Comparison of ENCODE assay signal across 30 mouse cellular contexts in the genomic region with DNA sequence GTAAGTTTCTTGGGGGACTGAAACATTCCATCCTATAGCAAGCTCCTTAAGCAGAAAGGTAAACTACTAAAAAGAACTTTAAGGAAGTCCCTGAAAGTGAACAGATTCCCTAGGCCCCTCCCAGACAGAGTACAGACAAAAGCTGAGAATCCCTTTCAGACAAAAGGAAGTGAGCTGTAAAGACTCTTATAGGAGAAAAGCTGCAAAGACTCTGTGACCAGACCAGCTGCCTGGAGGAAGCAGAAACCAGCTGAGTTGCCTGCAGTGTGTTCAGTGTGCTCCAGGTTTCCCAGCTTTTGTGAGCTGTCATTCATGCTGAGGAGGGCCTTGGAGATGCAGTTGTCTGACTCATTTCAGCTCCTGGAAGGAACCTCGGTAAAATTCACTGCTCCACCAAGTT. TPM values are rescaled to one million over a fixed set of nuclear protein-coding genes. Genes with fewer than 3 reads are reported as not detected.
A peak's percentile ranks its signal among the peaks of the same experiment; 100 is the strongest.
DNase-seq lines count a peak whose midpoint lies in the region; ATAC-seq and TF ChIP-seq lines count a peak whose summit lies in the region.
"Had no signal": no experiment of that assay in that cellular context is flagged by ENCODE, and none has a peak within 500 bp of the region (broad histone marks: within the 10 kb centered on the region; RNA-seq: fewer than 3 reads in every experiment).

No protein-coding gene starts in this region.

- no peak overlapping the region for H3K9ac ChIP-seq in kidney, postnatal 0 days (ENCODE audit: low read depth, low read length)
- H3K9ac ChIP-seq in intestine, embryonic 16.5 days (ENCODE audit: low read depth, low read length), result no peak overlapping the region
- H3K9ac ChIP-seq: embryonic facial prominence, embryonic 12.5 days; heart, embryonic 15.5 days; hindbrain, embryonic 14.5 days; limb, embryonic 15.5 days; liver, embryonic 14.5 days; neural tube, embryonic 13.5 days had no signal

- DNase-seq in kidney, postnatal 0 days (ENCODE audit: low spot score), result no peak
- no peak for DNase-seq in kidney, adult 11 months
- DNase-seq in 416B (ENCODE audit: low read depth) (peak; percentile 31), ES-CJ7 (ENCODE audit: low read depth, low spot score) (peak; percentile 23), ZHBTc4 (ENCODE audit: low read depth, low spot score) (peak; percentile 70)
- no peak for DNase-seq in urinary bladder, adult 18-20 months (ENCODE audit: low spot score in 2 of 2)
- no peak for DNase-seq in heart, adult 18-20 months
- DNase-seq: adrenal gland, postnatal 36 days; cerebellum, adult 9-10 months; gastrocnemius, postnatal 10 days; heart, adult 2 months; heart, postnatal 36 days; kidney, adult 8-10 months; left cerebral cortex, postnatal 4 days; lung, postnatal 14 days; right cerebral cortex, postnatal 4 days; thymus, postnatal 14 days had no signal

- no peak overlapping the region for H3K4me2 ChIP-seq in kidney, postnatal 0 days (ENCODE audit: low read length)
- no peak overlapping the region for H3K4me2 ChIP-seq in intestine, embryonic 16.5 days (ENCODE audit: low read depth, low read length)
- H3K4me2 ChIP-seq: embryonic facial prominence, embryonic 12.5 days; heart, embryonic 15.5 days; hindbrain, embryonic 14.5 days; limb, embryonic 15.5 days; neural tube, embryonic 13.5 days had no signal

- peak overlapping the region; percentile 37; the same call in 1 of the 2 replicates for H3K27ac ChIP-seq in kidney, postnatal 0 days
- no peak overlapping the region for H3K27ac ChIP-seq in intestine, embryonic 16.5 days (ENCODE audit: low read length)
- H3K27ac ChIP-seq: embryonic facial prominence, embryonic 12.5 days; heart, adult 2 months; heart, embryonic 15.5 days; hindbrain, embryonic 14.5 days; limb, embryonic 15.5 days; liver, embryonic 14.5 days; neural tube, embryonic 13.5 days had no signal

- no peak overlapping the region for H3K4me3 ChIP-seq in kidney, postnatal 0 days (replicated peaks; ENCODE audit: low read depth, low read length)
- H3K4me3 ChIP-seq in intestine, embryonic 16.5 days (ENCODE audit: low read length), result no peak overlapping the region
- H3K4me3 ChIP-seq: embryonic facial prominence, embryonic 12.5 days; erythroblast, embryonic 14.5 days; heart, adult 2 months; heart, embryonic 15.5 days; limb, embryonic 15.5 days; myocyte; neural tube, embryonic 13.5 days had no signal

- no peaks in the 10 kb centered on the region for H3K9me3 ChIP-seq in kidney, postnatal 0 days (replicated peaks; ENCODE audit: low read length)
- no peaks in the 10 kb centered on the region for H3K9me3 ChIP-seq in intestine, embryonic 16.5 days (ENCODE audit: control insufficient read depth, low read length)
- H3K9me3 ChIP-seq: embryonic facial prominence, embryonic 12.5 days; heart, embryonic 15.5 days; limb, embryonic 15.5 days; neural tube, embryonic 13.5 days had no signal

- TF ChIP-seq CTCF in kidney, postnatal 0 days (IDR thresholded peaks at IDR 0.05; ENCODE audit: low read depth), result no peak

- no peaks in the 10 kb centered on the region for H3K27me3 ChIP-seq in kidney, postnatal 0 days (ENCODE audit: insufficient read depth, low read length)
- H3K27me3 ChIP-seq in intestine, embryonic 16.5 days (replicated peaks; ENCODE audit: control insufficient read depth, insufficient read depth, low read length), result no peaks in the 10 kb centered on the region
- H3K27me3 ChIP-seq: embryonic facial prominence, embryonic 12.5 days; heart, embryonic 15.5 days; limb, embryonic 15.5 days; neural tube, embryonic 13.5 days had no signal

- no peak for ATAC-seq in kidney, postnatal 0 days (replicated peaks; ENCODE audit: low FRiP score, low read depth)
- ATAC-seq in intestine, embryonic 16.5 days, result no peak
- ATAC-seq: CD4-positive, CD25-positive, alpha-beta regulatory T cell, adult 4 months; forebrain, embryonic 14.5 days; inflammation-experienced regulatory T-cells, adult 6 months; midbrain, embryonic 16.5 days had no signal

- 0 out of 2 replicates have a peak, but pooled peaks cover 7% of the 10 kb centered on the region for H3K36me3 ChIP-seq in kidney, postnatal 0 days (ENCODE audit: insufficient read depth, low read length)
- no peaks in the 10 kb centered on the region for H3K36me3 ChIP-seq in intestine, embryonic 16.5 days (ENCODE audit: control insufficient read depth, insufficient read depth, low read length)

- WGBS in kidney, postnatal 0 days, result 62% methylated on average over 1 of the region's 1 CpGs
- WGBS in intestine, embryonic 16.5 days, result 54% methylated on average over 1 of the region's 1 CpGs

- H3K4me1 ChIP-seq in kidney, postnatal 0 days (replicated peaks; ENCODE audit: insufficient read depth, low read length), result 0 out of 2 replicates have a peak, but pooled peaks cover 3% of the 10 kb centered on the region
- no peaks in the 10 kb centered on the region for H3K4me1 ChIP-seq in intestine, embryonic 16.5 days (ENCODE audit: control insufficient read depth, insufficient read depth, low read length)

RNA-seq across cellular contexts. Expression of a gene that starts 5.1 kb away (rescaled TPM):
- 23.7 and 24.3 TPM in 2 replicates for polyA plus RNA-seq in kidney, postnatal 0 days (2015; fragmentation: Nextera tagmentation; extraction: Ambion mirVana)
- 25.3 and 27.3 TPM in 2 replicates for polyA plus RNA-seq in intestine, embryonic 16.5 days (2015; fragmentation: Nextera tagmentation; extraction: Ambion mirVana)
- 1 to 10 TPM; 1.2 TPM for total RNA-seq in heart, adult 18-20 months (2021)

RNA-seq across cellular contexts. Expression of a gene that starts 5.2 kb away (rescaled TPM):
- 10.3 and 11.2 TPM in 2 replicates for polyA plus RNA-seq in kidney, postnatal 0 days (2015; fragmentation: Nextera tagmentation; extraction: Ambion mirVana)
- polyA plus RNA-seq in intestine, embryonic 16.5 days (2015; fragmentation: Nextera tagmentation; extraction: Ambion mirVana), result 8.2 and 8.4 TPM in 2 replicates
- total RNA-seq in heart, adult 18-20 months (2021), result 1 to 10 TPM; 7.9 to 8.6 TPM

RNA-seq across cellular contexts. Expression of a gene that starts 49.5 kb away (rescaled TPM):
- 7.4 and 7.7 TPM in 2 replicates for polyA plus RNA-seq in kidney, postnatal 0 days (2015; fragmentation: Nextera tagmentation; extraction: Ambion mirVana)
- 2.8 and 3.2 TPM in 2 replicates for polyA plus RNA-seq in intestine, embryonic 16.5 days (2015; fragmentation: Nextera tagmentation; extraction: Ambion mirVana)
- 1 to 10 TPM; 5.1 to 5.7 TPM for total RNA-seq in heart, adult 18-20 months (2021)
- polyA plus RNA-seq: erythroblast, embryonic 14.5 days had no signal

Comparison
In these comparisons a context has a peak if more than half of its experiments do, and no peak if none do; other contexts are left out.
1. DNase-seq: peak in 416B (single experiment), ES-CJ7 (single experiment) and ZHBTc4 (single experiment); none in kidney, postnatal 0 days (single experiment), kidney, adult 11 months (single experiment), urinary bladder, adult 18-20 months (0 of 2) and heart, adult 18-20 months (0 of 2).